Mouse (Mus musculus) layer of hippocampus, adult 9-10 months (tissue): ENCODE data around the gene Lysmd2.
A peak's percentile ranks its signal among the peaks of the same experiment; 100 is the strongest.
"Not testable (repeated sequence)": the region's sequence is repeated elsewhere in the genome, so short reads cannot be mapped to it uniquely, and the experiment has no call there.

ENCODE experiments used
- DNase-seq: peaks from one replicate; pipeline ENCODE4 v3.0.0; 2022; ENCODE audit warnings: low spot score

Gene Lysmd2

DNA sequence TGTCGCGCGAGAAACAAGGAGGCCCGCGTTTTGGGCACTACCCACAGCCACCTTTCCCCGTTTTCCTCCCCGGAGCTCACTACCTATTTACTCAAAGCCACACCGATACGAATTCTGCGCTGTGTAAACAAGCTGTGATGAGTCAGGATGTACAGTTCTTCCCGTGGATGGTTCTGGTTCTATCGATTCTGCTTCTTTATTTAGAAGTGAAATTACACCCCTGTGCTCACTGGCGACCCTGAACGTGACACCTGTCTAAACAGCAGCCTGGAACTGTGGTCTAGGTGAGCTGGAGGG is 715 bp downstream of the Lysmd2 start:
- DNase-seq, result no peak

DNA sequence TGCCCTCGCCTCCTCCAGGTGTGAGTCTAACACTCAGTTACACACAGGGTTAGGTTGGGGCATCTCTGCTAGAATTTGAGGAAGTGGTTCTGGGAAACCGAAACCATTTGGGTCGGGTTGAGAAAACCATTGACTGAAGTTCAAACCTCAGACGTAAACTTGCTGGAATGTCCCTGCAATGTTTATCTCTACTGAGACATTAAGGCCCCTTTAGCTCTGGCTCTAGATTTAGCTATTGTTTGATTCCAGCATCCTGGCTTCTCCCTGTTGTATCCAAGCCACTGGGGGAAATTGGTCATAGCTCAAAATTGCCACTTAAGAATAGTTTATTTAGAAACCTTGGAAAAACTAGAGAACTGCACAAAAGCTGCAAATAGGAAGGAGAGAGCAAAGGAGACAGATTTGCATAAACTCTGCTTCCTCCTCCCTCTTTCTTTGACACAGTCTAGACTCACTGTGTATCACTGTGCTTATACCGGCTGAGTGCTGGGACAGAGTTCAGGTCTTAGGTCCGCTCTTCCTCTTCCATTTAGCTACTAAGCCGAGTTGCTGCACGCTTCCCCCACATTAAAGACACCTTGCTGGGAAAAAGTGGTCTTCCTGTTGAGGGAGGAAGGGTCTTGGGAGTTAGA is 5.4 kb downstream of the Lysmd2 start:
- DNase-seq, result no peak

DNA sequence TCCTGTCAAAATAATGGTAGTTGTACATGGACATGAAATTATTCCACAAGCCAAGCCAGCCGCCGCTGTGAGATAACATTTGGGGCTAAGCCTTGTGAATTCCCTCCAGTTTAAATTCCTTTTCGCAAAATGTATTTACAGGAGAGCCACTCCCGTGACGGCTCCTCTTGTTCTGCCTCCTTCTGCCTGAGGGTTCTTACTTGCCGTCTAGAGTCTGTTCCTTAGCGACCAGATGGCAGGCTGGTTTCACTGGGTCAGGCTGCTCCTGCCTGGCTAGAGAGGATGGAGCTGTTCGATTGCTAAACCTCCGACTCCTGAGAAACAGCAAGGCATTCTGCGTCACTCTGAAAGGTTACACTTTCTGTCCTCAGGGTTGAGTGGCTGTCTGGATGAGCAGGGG is 6.6 kb downstream of the Lysmd2 start:
- no peak for DNase-seq

DNA sequence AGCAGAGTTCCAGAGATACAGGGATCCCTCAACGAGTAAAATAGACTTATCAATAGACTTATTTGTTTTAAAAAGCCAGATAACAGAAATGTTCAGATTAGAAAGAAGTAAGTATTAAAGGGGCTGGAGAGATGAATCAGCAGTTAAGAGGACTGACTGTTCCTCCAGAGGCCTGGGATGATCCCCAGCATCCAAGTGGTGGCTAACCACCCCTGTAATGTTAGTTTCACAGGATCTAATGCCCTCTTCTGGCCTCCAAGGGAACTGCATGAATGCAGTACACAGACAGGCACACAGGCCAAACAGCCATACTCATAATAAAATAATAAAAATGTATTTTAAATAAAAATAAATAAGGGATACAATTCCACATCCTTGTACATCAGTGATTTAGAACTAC is 7.4 kb downstream of the Lysmd2 start:
- DNase-seq, result no peak

DNA sequence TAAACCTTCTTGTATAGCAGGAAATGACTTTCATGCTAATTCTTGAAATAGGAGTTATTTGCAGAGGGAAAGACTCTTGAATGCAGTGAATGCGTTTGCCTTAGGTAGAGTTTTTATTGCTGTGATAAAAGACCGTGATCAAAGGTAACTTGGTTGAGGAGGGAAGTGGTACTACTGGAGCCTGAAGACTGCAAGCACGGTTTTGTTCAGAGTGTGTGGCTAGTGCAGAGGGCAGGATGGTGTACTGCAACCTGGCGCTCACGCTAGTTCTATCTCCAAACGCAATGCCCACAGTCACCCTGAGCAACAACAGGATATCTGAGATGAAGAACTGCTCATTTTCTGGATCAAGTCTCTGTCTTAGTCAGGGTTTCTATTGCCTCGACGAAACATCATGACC is 8.1 kb downstream of the Lysmd2 start:
- DNase-seq, result no peak

DNA sequence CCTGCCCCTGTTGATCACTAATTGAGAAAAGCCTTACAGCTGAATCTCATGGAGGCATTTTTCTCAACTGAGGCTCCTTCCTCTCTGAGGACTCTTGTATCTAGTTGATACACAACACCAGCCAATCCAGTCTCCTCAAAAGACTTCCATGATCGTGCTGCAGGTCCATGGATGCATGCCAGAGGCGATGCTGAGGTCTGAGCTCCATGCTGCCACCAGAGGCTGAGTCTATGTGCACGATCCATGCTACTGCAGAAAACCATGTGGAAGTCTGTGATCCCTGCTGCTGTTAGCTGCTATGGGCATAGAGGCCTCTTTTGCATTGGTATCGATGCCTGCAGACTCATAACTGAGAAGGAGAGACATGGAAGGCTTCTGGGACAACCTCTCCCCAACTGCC is 8.7 kb downstream of the Lysmd2 start:
- DNase-seq, result no peak

DNA sequence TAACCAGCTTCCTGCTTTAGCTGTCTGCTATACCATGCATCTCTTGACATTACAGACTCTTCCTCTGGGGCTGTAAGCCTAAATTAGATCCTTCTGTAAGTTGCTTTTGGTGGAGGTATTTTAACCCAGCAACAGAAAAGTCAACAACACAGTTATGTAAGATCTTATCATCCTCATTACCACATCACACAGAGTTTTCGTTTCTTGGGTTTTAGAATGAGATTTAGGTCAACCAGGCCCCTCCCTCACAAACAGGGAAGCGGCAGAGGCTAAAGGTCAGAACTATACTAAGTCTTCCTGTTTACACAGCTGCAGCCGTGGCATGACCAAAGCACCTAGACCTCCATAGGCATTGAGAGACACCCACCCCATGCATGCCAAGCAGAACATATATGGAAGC is 19.9 kb downstream of the Lysmd2 start:
- DNase-seq, result no peak

DNA sequence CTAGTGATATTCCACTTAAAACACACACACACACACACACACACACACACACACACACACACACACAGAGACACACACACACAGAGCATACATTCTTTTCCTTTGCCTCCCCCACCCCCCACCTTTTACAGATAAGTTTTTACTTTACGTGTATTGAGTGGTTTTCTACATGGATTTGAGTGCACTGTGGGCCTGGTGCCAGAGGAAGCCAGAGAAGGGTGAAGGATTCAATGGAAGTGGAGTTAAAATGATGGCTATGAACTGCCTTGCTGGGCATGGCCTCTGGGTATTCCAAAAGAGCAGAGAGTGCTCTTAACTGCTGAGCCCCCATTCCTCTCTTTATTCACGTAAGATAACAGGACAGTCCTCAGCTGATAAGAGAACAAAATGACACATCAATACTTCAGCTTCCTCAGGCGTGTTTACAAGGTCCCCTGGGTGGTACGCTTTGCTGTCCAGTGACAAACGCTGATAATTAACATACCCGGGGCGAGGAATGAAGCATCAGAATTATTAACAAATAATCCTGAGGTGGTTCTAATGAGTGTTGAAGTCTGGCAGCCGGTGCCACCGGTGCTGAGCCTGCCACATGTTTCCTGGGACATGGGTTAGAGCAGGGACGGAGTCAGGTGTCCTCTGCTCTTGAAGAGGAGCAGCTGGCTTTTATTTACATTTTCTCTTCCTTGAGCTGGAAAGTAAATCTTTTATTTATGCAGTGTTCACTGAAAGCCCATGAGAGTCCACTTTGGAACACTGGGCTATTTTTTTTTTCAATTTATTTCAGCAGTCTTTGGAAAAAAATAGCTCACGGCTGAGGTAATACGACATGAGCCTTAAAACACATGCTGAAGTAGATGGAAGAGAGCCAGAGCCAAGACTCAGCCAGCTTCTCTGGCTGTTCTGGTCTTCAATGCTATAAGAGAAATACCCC is 28.7 kb downstream of the Lysmd2 start:
- DNase-seq, result no peak

DNA sequence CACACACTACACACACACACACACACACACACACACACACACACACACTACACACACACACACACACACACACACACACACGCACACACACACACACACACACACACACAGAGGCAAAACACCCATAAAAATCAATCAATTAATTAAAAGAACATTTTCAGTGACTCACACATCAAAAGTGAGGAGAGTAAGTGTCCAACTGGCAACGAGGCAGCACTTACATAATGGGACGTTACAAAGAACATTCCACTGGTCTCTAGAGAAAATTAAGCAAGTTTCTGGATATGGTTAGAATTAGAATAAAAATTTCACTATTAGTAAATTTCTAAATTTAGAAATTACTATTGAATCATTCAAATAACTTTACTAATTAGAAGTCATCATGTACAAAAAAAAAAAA is 30.9 kb downstream of the Lysmd2 start:
- not testable (repeated sequence) for DNase-seq

DNA sequence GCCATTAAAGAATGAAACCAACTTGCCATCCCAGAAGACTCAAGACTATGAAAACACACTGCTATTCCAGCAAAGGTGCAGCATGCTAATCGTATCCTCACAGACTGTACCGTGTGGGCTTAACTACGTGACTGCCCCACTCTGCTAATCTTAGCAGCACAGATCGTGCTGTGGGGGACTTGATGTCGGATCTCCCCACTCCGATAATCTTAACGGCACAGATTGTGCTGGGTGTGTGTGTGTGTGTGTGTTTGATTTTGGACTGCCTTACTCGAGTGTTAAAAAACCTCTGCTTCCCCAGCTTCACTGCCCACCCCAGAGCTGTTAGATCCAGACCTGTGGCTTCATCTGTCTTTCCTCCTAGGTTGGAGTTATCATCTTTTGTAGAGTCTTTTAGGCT is 35.4 kb downstream of the Lysmd2 start:
- DNase-seq, result no peak

DNA sequence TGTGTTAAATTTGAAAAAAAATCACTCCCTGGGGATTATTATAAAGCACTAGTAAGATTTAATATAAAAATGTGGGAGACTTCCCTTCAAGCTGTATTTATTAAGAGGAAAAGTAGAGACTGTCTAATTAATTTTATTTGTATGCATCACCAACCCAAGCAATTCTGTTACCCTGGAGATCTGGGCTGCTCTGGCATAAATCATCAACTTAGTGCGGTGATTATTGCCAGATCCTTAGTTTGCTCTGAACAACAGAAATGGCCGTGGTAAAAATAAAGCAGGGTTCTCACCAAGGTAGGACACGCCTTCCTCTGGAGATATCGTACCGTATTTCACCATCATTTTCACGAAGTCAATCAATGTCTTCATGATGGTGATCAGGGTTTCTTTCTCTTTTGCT is 39.8 kb downstream of the Lysmd2 start:
- DNase-seq, result no peak

DNA sequence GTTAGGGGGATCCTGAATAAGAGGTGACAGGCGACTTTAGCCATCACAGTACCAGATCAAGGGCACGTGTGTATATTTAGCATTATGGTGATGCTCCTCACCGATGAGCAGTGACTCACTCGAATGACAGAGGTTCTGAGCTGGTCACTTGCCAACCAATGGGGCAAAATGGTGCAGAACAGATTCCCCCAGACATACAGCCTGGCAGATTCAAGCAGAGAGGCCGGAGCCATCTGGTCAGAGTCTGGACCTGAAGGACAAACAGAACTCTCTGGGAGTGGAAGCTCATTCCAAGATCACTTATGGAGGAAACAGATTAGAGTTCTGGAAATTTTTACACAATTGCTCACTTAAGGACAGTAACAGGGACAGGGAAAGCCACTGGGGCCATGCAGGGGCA is 41.1 kb downstream of the Lysmd2 start:
- DNase-seq, result no peak

DNA sequence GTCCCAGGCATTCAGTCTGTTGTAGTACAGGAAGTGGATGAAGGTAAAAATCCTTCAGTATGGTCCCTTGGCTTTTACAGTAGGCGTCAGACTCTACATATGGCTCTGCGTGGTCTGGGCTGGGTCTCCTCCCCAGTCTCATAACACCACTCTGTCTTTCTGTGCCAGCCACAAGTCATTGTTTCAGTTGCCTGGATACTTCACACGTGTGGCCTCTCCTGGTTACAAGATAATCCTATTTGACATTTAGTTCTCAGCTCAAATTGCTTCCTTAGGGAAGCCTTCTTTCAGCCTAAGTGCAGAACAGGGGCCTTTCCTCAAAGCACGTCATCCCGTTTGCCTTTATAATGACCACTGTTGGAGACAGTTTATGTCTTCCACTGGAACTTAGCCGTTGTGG is 47.2 kb downstream of the Lysmd2 start:
- DNase-seq, result no peak

DNA sequence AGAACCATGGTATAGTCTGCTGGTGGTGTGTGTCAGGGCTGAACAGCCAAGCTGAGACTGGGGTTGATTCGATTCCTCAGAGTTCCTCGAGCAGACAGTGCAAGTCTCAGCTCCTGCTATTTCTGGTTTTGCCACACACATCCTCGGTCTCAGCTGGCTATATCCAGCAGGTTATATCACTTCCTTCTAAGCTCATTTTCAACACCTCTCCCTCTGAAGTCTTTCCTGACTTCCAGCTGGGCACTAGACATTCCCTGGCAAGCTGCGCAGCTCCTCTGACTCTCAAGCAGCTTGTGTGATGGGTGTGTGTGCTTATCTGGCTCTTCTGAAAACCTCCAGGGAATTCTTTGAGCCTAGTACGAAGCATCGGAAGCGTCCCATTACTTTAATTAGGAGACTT is 50.7 kb downstream of the Lysmd2 start:
- no peak for DNase-seq

DNA sequence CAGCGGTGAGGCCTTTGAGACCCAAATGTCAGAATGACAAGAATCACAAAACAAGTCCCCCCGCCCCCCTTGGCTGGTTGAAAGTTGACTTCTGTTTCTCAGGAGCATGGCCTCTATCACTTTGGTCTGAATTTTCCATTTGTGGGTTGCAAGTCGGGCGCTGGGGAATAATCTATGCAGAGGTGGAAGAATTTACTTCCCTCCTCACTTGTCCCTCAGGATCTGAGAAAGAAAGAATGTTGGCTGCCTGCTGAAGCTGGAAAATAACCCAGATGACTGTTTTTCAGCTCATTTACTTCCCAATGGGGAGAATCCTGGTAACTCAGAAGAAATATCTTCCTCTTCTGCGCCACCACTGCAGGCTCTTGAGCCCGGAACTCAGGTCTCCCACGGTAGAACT is 52.8 kb downstream of the Lysmd2 start:
- no peak for DNase-seq

DNA sequence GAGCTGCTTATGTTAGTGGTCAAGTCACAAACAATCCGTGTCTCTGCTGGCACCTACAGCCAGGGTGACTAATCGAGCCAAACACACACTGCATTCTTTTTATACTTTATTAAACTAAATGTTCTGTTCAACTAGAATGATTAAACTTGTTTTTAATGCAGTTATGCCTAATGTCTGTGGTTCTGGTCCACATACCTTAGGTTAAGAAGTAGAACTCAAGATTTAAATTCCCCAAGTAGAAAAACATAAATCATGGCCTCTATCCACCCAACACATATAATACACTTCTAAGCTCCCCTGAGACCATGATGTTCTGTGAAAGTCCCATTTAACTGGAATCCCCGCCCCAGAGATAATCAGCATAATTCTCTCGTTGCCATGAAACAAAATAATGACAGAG is 54.1 kb downstream of the Lysmd2 start:
- no peak for DNase-seq

DNA sequence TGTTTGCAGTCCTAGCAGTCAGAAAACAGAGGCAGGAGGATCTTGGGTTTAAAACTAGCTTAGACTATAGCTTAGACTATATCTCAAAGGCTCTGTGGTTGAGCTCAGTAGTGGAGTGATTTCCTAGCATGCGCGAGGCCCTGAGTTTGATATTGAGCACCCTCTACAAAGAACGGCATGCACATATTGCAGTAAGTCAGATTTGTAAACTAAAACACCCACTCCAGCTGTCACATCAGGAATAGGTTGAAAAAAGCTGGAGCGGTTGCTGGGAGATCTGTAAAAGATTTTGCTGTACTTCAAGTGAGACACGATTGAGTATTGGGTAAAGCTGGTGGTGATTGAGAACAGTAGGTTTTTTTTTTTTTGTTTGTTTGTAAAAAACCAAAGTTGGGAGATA is 55.1 kb downstream of the Lysmd2 start:
- no peak for DNase-seq

DNA sequence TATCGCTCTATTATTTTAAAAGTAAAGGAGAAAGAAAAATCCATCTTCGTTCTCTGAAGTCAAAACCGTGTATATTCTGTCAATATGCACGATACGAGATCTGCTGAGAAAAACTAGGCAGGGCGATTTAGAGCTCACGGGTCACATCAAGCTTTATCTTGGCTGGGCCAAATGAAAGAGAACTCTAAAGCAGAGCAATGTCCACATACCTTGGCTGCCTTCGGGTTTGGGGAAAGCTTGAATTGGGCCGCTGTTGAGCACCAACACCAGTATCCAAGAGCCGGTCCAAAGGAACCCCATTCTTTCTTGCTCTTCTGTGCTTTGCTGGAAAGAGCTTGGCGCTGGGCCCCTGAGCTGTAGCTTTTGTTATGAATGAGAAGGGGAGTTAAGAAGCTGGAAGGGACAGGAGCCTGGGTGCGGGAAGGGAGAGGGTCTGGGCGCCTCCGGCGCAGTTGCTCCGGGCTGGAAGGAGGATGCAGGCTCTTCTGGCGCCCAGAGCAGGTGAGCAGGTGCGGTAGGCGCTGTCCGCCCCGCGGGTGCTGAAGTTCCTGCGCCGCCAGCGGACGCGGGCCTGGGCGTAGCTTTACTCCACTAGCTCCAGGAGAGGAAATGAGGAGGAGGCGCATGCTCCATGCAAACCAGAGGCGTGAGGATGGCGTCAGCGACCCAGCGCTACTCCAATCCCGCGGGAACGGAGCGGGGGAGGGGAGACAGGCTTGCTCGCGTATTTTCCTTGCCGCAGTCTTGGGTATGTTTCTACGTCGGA is 58.1 kb downstream of the Lysmd2 start, which contains the start of gene Scg3:
Gene Scg3 (minus strand): TSS at position 631 of the 766 bp plus-strand sequence.
- DNase-seq, result peak; percentile 82

DNA sequence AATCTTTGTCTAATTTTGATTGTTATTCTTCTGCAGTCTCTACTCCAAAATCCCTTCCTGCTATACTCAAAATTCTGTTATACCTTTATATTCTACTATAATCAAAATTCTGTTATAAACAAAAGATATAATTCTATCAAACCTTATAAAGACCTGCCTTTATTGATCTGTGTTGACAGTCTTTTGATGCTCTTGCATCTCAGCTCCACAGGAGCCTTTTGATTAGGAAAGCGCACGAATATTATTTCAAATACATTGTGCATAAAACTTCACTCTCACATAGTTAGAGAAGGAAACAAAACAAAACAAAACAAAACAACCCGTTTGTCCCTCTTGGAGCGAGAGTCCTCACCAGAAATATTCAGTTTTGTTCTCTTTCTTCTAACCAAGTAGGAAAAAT is 58.8 kb downstream of the Lysmd2 start:
- DNase-seq, result no peak

DNA sequence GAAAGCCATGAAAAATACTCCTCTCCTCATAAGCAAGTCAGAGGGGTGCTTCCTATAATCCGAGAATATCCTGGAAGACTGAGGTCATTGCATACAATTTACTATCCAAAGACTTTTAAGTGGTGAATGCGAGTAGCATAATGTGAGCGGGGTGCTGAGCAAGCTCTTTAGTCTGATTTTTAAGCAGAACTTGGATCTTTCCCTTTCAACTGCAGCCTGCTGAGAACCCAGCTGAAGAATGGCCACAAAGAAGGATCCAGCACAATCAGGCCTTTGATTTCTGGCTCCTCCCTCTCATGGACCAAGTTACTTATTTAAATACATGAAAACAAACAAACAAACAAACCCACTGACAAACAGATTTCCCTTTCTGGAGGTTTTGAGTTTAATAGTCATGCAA is 59.2 kb downstream of the Lysmd2 start:
- DNase-seq, result no peak
